Mouse (Mus musculus): ENCODE measurements around the gene Gm8298.
"Not testable (repeated sequence)": the region's sequence is repeated elsewhere in the genome, so short reads cannot be mapped to it uniquely, and the experiment has no call there.

Gene Gm8298

DNA sequence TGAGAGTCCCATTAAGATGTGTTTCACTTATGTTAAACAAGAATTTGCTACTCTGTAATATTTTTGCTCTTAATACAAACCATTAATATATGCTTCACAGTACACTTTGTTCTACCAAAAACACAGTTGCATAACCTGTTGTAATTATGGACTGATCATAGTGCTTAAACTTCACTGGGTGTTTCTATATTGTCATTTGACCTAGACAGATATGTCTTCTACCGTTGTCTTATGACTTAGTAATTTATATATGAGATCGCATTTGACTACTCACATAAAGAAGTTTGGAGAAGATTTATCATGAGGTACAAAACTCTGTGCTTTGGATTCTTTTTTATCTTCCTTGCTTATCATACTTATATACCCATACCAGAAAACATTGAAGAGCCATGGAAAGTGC is at the start of gene Gm8298:
Gene Gm8298, plus strand, starts transcription at position 301 of the 400 bp plus-strand sequence.
- no peak for DNase-seq

DNA sequence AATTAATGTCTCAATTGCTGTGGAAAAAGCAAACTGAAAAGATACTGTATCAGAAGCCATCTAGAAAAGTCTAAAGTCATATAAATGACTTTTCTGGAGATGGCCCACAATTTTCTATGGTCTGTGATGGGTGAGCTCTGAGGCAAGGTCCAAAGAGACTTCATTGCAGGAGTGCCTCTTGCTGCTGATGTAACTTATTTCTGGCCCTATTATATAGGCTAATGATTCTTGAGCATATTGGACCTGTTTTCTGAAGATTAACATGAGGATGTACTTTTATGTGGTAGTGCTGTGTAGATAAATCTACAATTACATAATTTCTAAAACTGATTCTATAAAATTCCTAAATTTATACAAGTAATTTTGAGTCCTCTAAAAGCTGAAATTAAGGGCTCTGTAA is 47.7 kb upstream of the Gm8298 start:
- no peak for DNase-seq

DNA sequence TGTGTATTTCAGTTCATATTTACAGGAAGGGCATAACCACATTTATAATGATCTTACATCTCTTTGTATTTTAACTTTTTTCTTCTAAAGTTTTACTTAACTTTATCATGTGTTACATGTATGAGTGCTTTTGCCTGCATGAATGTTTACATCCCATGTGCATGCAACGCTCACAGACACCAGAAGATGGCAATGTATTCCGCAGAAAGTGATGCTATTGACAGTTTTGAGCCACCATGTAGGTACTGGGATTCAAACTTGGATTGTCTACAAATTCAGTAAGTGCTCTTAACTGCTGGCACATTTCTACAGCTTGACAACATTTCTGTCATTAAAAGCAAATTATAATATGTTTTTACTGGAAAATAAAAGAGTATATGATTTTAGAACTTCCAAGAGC is 9.9 kb downstream of the Gm8298 start:
- DNase-seq, result peak; percentile 15

DNA sequence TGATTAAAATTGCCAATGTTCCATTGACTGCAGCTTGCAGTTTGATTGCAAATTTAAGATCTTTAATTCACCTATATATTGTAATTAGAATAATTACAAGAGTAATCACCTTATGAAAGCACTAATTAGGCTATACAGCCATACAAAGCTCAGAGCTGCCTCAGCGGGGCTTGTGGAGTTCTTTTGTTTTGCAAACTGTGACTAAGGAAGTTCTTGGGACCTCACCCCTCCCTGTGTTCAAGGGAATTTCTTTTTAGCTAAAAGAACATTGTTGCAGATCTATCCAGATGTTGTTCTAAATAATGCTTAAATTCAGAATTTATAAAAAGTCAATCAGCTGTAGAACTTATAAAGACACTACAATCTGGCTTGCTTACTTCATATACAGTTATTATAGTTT is 16.8 kb downstream of the Gm8298 start:
- not testable (repeated sequence) for DNase-seq

DNA sequence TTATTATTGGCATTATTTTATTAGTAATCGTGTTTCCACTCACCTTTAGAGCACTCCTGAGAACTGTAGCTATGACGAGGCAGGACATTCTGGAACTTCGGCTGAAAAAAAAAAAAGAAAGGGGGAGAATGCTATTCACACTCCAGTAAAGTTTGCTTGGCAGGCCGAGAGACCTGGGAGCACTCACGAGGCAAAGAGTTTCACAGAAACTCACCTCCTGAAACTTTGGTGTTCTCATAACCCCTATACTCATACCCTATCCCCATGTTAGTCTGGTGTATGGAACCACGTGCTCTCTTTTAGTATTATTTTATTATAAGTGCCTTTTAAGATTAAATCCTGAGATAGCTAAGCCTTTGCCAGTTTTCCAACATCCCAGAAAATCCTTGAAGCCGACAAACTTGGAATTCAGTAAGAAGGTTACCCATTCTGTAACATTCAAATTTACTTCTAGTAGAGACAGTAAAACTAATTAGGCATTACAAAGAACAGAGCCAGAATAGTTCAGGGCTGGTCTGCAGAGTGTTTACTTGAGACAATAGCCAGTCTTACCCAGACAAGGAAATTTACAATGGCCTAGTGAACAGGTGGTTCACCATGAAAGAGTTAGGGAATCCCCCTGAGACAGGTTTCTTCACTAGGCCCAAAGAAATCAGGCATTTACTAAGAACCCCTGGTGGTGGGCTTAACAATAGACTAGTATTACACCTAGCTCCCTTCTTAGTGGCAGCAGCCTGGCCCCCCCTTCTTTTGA is 19.1 kb downstream of the Gm8298 start:
- DNase-seq, result not testable (repeated sequence)

DNA sequence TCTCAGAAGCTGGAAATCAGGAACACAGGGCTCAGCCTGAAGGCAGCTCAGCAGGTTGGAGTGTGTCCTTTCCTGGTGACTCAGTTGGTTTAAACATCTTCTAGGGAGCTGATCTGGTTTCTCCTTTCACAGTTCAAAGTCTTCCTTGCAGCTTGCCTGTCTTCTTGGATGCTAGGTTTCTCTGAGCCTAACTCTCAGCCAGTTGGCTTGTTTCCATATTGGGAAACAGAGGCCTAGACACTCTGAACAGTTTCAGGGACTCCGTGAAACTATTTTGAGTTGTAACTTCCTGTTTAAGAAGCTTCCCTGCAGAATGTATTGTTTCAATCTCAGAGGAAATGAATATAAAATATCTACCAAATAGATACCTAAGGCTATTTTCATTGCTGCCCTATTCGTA is 32.4 kb downstream of the Gm8298 start:
- no peak for DNase-seq

DNA sequence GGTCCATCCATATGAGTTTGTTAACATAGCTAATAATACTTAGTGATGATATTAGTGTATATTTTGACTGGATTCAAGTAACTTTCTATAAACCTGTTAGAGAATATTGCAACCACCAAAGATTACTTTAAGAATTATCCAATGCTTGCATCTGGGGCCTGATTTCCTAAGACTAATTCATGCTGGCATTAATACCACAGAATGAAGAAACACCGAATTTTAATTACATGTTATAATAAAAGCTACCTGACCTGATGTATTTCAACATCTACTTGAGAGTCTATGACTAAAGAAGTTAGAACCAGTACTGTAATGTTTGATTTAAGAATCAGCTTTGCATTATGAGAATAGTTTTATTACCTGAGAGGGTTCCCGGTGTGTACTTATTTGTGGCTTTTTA is 64.1 kb downstream of the Gm8298 start, which contains the start of gene C130079G13Rik:
Gene C130079G13Rik, plus strand, starts transcription at position 301 of the 400 bp plus-strand sequence.
- no peak for DNase-seq

Data from cerebellum, adult 18-20 months (tissue).